Mouse (Mus musculus): Measurements from ENCODE around the gene Heca.

- TF ChIP-seq TAL1 (IDR thresholded peaks at IDR 0.05; ENCODE audit: low read length) (no peak), GATA1 (IDR thresholded peaks at IDR 0.05; ENCODE audit: low read length) (no peak; the same call in 1 of the 2 replicates)
Observed at GRCm38 (mm10) chr10:17946046-17946445, 1.8 kb downstream of the Heca start.

Measured in erythroblast, embryonic 14.5 days (primary cell).